Mouse (Mus musculus): Measurements from ENCODE around the gene Dzip1.

The Dzip1 gene

GRCm38 (mm10) chr14:118931181-118931580, 5.9 kb upstream of the Dzip1 start:
- ChIA-PET CTCF (no interaction called here), POLR2A (no interaction called here)

- CTCF ChIA-PET = no interaction called here
- POLR2A ChIA-PET = no interaction called here
Observed at GRCm38 (mm10) chr14:118930777-118931176, 5.5 kb upstream of the Dzip1 start.

DNA sequence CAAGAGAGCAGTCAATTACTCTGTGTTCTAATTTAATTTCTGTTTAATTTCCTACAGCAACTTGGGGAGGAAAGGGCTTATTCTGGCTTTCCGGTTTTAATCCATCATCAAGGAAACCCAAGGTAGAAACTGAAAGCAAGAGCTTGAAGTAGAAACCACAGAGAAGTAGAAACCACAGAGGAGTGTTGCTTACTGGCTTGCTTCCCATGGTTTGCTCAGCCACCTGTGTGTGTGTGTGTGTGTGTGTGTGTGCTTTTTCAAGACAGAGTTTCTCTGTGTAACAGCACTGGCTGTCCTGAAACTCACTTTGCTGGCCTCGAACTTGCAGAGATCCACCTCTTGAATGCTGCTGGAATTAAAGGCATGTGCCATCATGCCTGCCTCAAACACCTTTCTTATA, 4.5 kb upstream of the Dzip1 start:
- POLR2A ChIA-PET = no interaction called here
- CTCF ChIA-PET = no interaction called here

DNA sequence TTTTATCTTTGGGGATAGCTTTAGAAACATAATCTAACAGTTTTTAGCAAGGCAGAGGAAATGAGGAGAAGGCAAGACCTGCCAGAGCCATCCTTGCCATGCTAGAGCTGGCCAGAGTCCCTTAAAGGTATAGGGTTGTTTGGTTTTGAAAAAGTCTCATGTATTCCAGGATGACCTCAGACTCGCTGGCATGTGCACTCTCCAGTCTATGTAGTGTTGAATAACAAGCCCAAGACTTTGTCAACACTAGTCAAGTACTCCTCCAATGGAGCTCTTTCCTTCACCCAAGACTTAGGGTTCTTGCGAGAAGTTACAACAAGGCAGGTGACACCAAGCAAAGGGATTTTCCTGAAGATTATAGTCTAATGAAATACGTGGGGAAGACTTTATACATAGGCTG, 3.3 kb upstream of the Dzip1 start:
- ChIA-PET CTCF (no interaction called here), POLR2A (no interaction called here)

DNA sequence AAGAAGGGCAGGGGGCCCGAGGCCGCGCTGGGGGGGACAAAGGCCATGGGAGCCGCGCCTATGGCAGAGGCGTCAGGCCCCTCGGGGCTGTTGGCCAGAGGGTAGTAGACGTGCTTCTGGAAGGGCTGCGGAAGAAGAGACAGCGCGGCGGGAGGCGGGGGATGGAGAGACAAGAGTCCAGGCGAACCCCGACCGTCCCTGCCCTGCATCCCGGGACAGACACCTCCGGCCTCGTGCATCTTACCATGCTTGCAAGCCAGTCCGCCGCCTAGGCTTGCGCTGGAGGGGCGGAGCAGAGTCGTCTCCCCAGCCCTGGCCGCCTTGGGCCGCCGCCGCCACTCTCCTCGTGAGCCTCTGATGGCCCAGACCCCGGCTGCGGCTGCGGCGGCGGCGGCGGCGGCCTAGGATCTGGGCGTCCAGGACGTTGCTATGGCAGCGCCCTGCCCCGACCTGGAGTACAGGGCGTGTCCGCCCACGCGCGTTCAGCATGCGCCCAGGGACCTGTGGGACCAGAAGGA, 2.5 kb downstream of the Dzip1 start:
- CTCF ChIA-PET = interaction anchor here in 1 of 4 experiments (0.9 kb wide), 1 partner anchor 103 kb away, joined by 4 read pairs; no protein-coding TSS in a partner anchor
- POLR2A ChIA-PET = interaction anchor here in 1 of 4 experiments (1.1 to 1.6 kb wide), 2 partner anchors 15 to 54 kb away, joined by 3 to 4 read pairs; partner anchors contain the start of gene Dnajc3

- ChIA-PET CTCF (interaction anchor here in 1 of 4 experiments (0.9 kb wide), 1 partner anchor 102 kb away, joined by 4 read pairs; no protein-coding TSS in a partner anchor), POLR2A (interaction anchor here in 1 of 4 experiments (1.1 to 1.6 kb wide), 2 partner anchors 15 to 55 kb away, joined by 3 to 4 read pairs; partner anchors contain the start of gene Dnajc3)
Observed at GRCm38 (mm10) chr14:118922251-118922650, 3.0 kb downstream of the Dzip1 start.

DNA sequence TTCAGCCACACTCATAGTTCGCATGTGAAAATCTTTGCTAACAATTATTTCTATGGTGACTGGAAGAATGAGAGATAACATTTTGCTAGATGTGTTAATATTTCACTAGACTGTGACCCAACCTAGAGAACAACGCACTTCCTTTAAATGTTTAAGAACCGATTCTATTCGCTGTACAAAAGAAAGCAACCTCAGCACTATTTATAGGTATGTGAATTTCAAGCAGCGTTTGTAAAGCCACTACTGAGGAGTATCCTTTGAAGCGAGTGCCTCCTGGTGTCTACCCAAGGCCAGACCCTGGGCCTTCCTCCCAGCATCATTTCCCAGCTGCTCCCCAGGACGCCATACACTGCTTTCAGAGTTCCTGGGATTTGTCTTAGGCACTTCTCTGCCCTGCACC, 4.6 kb downstream of the Dzip1 start:
- ChIA-PET POLR2A (interaction anchor here in 1 of 4 experiments (0.6 kb wide), 1 partner anchor 45 kb away, joined by 3 read pairs; no protein-coding TSS in a partner anchor), CTCF (interaction anchor here in 2 of 4 experiments (0.9 to 1.6 kb wide), 2 partner anchors 11 to 101 kb away, joined by 3 read pairs; no protein-coding TSS in a partner anchor)

GRCm38 (mm10) chr14:118919025-118919424, 6.2 kb downstream of the Dzip1 start:
- ChIA-PET CTCF (interaction anchor here (0.5 to 1.3 kb wide), 10 partner anchors 13 to 1513 kb away, joined by 3 to 5 read pairs (median 3); no protein-coding TSS in a partner anchor), POLR2A (interaction anchor here in 2 of 4 experiments (1.0 to 1.5 kb wide), 2 partner anchors 15 to 19 kb away, joined by 3 to 4 read pairs; partner anchors contain the start of gene Dnajc3 (in 1 of the 2))

- POLR2A ChIA-PET = interaction anchor here in 2 of 4 experiments (0.6 to 2.3 kb wide), 2 partner anchors 11 to 1861 kb away, joined by 3 to 7 read pairs; partner anchors contain the start of gene Dzip1 (in 1 of the 2)
- CTCF ChIA-PET = no interaction called here
Observed at GRCm38 (mm10) chr14:118913651-118914050, 11.6 kb downstream of the Dzip1 start.

DNA sequence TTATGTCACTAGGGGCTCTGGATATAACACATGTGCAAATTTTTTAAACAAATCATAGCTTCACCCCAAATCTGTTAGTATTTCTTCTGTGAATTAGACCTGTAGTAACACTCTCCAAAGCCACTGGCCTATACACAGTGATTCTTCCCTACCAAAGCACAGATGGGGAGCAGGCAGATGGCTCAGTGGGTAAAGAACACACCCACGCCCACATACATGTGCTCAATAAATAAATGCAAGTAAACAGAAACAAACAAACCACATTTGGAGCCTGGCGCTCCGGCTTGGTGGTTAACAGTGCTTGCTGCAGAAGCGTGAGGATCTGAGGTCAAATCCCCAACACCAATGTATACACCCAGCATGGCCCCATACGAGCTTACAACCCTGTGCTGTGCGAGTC, 13.7 kb downstream of the Dzip1 start:
- POLR2A ChIA-PET = no interaction called here
- CTCF ChIA-PET = no interaction called here

DNA sequence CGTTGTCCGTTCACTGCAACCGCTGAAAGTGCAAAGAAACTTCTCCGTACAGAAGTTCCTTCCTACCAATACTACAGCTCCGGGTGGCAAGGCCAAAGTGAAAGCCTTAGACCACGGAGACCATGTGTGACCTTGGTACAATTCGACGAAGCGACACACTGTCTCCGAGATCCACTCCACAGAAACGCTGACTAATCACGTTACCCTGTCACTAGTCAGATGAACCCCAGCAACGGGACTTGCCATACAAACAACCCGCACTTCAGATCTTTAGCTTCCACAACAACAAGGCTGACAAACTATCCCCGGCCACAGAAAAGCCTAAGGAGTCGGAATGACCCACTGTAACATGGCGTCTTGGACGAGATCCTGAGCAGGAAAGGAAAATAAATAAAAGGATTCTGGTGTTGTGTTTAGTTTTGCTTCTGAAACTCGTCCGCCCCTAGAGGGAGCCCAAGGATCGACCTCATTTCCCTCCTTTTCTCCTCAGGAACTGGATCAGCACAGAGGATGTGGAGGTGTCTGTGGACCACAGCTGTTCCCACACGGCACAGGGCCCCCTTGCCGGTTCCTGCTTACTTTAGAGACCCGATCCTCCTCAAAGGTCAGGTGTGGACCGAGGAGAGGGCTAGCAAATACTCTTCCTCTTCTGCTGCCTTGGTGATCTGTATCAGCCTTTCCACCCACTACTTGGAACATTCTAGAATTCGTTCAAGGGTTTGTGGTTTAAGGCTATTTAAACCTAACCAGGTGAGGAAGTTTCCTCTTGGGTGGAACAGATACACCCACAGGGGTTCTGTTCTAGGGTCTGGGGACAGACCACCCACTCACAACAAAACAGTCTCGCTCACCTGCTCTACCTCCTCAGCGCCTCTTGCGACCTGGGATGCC, 14.7 kb downstream of the Dzip1 start:
- CTCF ChIA-PET = interaction anchor here in 1 of 4 experiments (0.6 kb wide), 1 partner anchor 75 kb away, joined by 3 read pairs; no protein-coding TSS in a partner anchor
- POLR2A ChIA-PET = no interaction called here

GRCm38 (mm10) chr14:118909872-118910271, 15.4 kb downstream of the Dzip1 start:
- POLR2A ChIA-PET = no interaction called here
- CTCF ChIA-PET = no interaction called here

GRCm38 (mm10) chr14:118907592-118907991, 17.7 kb downstream of the Dzip1 start:
- POLR2A ChIA-PET = interaction anchor here in 2 of 4 experiments (0.8 to 0.9 kb wide), 2 partner anchors 52 to 55 kb away, joined by 3 read pairs; no protein-coding TSS in a partner anchor
- CTCF ChIA-PET = no interaction called here

DNA sequence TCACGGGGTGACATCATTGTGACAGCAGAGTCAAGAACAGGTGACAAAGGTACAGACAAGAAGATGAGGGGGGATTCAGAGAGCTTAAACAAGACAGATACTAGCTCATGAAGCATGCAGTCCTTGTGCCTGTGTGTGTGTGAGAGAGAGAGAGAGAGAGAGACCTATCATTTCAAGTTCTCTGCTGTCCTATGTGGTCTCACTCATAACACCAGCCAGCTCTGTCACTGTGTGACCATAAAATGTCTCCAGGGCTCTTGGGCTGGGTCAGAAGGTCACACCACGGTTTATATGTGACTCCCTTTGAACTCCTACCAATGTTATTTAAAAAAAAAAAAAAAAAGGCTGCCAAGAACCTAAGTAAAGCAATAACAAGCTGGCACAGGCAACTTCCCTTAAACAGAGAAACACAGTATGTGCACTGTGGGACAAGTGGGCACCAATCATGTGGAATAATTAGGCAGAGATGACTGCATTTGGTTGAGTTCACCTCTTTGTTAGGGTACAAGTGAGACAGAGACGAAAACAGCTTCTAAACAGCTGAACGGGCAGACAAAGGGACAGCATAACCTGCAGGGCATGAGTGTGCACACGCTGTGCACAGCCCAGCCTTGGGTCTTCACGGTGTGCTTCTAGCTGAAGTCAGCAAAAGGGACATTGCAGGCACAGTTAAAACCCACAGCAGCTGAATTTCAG, 21.2 kb downstream of the Dzip1 start:
- ChIA-PET POLR2A (interaction anchor here in 2 of 4 experiments (1.2 to 1.6 kb wide), 2 partner anchors 14 to 21 kb away, joined by 4 to 7 read pairs; partner anchors contain the start of gene Dzip1 (in 1 of the 2)), CTCF (interaction anchor here in 2 of 4 experiments (0.6 to 2.9 kb wide), 4 partner anchors 84 to 701 kb away, joined by 3 to 7 read pairs (median 4); no protein-coding TSS in a partner anchor)

GRCm38 (mm10) chr14:118903397-118903796, 21.9 kb downstream of the Dzip1 start:
- ChIA-PET CTCF (interaction anchor here in 3 of 4 experiments (0.5 to 2.9 kb wide), 3 partner anchors 84 to 248 kb away, joined by 3 to 14 read pairs (median 7); no protein-coding TSS in a partner anchor), POLR2A (interaction anchor here in 2 of 4 experiments (1.2 to 1.6 kb wide), 2 partner anchors 15 to 22 kb away, joined by 4 to 7 read pairs; partner anchors contain the start of gene Dzip1 (in 1 of the 2))

DNA sequence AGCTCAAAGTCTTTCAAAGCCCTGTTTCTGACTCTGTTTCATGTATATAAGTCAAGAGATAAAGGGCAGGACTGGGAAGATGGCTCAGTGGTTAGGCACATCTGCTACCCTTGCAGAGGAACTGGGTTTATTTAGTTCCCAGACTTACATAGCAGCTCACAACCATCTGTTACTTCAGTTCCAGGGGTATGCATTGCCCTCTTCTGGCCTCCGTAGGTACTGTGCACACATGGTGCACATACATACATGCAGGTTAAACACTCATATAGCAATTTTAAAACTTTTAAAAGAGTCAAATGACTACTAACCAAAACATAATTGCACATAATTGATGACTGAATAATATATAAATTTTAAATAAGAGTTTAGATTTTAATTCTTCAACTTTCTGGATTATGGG, 24.3 kb downstream of the Dzip1 start:
- ChIA-PET POLR2A (interaction anchor here in 2 of 4 experiments (1.0 to 1.6 kb wide), 2 partner anchors 24 to 25 kb away, joined by 3 to 4 read pairs; partner anchors contain the start of gene Dzip1 (in 2 of the 2)), CTCF (interaction anchor here in 3 of 4 experiments (0.6 to 2.4 kb wide), 12 partner anchors 12 to 694 kb away, joined by 3 to 9 read pairs (median 3); no protein-coding TSS in a partner anchor)

DNA sequence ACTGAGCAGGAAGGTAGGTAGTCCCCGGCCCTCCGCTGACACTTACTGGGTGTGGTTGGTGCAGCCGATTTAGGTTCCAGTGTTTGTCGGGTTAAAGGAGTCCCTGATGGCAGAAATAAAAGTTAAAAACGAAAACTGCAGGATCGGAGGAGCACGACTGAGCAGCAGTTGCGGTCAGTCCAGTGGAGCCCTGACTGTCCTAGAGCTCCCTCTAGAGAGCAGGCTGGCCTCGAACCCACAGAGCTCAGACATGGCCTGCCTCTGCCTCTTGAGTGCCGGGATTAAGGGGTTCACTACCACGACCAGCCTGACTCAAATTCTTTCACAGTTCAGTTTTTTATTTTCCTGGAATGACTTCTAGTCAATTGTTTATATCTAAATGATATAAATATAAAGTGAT, 25.3 kb downstream of the Dzip1 start:
- POLR2A ChIA-PET = interaction anchor here in 1 of 4 experiments (1.1 to 1.6 kb wide), 3 partner anchors 26 to 80 kb away, joined by 3 to 4 read pairs (median 3); partner anchors contain the start of gene Dzip1
- CTCF ChIA-PET = interaction anchor here (0.5 to 2.4 kb wide), 14 partner anchors 11 to 699 kb away, joined by 3 to 9 read pairs (median 3); no protein-coding TSS in a partner anchor

DNA sequence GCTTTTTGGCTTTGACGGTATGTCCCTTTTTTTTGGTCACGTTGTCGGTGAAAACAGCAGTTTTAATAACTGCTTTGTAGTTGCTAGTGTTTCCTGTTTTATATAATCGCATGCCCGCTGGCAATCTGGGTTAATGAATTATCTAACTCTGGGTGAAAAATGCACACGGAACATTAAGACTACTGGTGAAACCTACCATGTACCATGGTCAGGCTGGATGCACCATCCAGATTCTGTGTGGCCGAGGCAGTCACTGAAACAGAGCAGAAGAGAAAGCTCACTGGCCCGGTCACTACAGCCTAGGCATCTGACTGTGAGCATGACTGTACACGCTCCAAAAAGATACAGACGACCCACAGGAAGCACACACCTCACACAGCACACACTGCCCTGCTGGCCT, 29.6 kb downstream of the Dzip1 start:
- ChIA-PET CTCF (no interaction called here), POLR2A (interaction anchor here in 1 of 4 experiments (1.4 kb wide), 1 partner anchor 8 kb away, joined by 10 read pairs; no protein-coding TSS in a partner anchor)

GRCm38 (mm10) chr14:118895228-118895627, 30.0 kb downstream of the Dzip1 start:
- ChIA-PET POLR2A (no interaction called here), CTCF (no interaction called here)
